8 mouse cellular contexts compared by ENCODE assay signal in the genomic region with DNA sequence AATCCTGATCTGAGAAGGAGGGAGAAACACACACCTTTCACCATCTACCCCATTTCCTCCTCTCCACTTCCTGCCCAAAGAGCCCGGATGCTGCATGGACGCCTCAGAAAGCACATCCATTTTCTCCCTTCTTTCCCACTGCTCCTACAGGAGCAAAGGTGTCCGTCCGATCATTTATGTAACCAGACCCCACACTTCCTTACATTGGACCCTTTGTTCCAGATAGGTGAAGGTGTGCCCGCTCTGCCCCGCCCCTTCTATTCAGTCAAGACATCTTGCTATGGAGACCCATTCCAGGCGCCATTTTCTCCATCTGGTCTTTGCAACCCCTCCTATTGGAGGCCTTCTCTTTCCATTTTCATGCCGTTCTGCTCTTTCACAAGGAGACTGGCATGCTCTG. TPM values are rescaled to one million over a fixed set of nuclear protein-coding genes. Genes with fewer than 3 reads are reported as not detected.
DNase-seq lines count a peak whose midpoint lies in the region; ATAC-seq and TF ChIP-seq lines count a peak whose summit lies in the region.

No protein-coding gene starts in this region.

- DNase-seq in heart, embryonic 10.5 days (ENCODE audit: low spot score) = no peak
- no peak for DNase-seq in heart, postnatal 4 days
- no peak for DNase-seq in G1E (ENCODE audit: low spot score)
- peak; percentile 62 for DNase-seq in hindbrain, embryonic 11.5 days (ENCODE audit: low spot score)
- no peak for DNase-seq in gastrocnemius, postnatal 4 days (ENCODE audit: low spot score in 2 of 2)
- DNase-seq in thymus, postnatal 10 days (ENCODE audit: low spot score in 2 of 2) = no peak
- no peak for DNase-seq in left cerebral cortex, adult 2 months (ENCODE audit: extremely low spot score in 1 of 2, low spot score in 2 of 2)

- peaks cover 10% of the 10 kb centered on the region; the same call in 1 of the 2 replicates for H3K36me3 ChIP-seq in heart, embryonic 10.5 days
- peaks cover 43% of the 10 kb centered on the region for H3K36me3 ChIP-seq in G1E (replicated peaks)
- H3K36me3 ChIP-seq in hindbrain, embryonic 11.5 days (ENCODE audit: control insufficient read depth, insufficient read depth, low read length) = no peaks in the 10 kb centered on the region
- no peaks in the 10 kb centered on the region for H3K36me3 ChIP-seq in midbrain, embryonic 13.5 days

- 51% methylated on average over 8 of the region's 8 CpGs for WGBS in heart, embryonic 10.5 days
- WGBS in hindbrain, embryonic 11.5 days = 48% methylated on average over 8 of the region's 8 CpGs
- WGBS in midbrain, embryonic 13.5 days = 53% methylated on average over 8 of the region's 8 CpGs

- H3K27ac ChIP-seq in heart, embryonic 10.5 days = peak overlapping the region; percentile 93
- H3K27ac ChIP-seq in hindbrain, embryonic 11.5 days (ENCODE audit: low read depth, low read length) = peak overlapping the region; percentile 72
- peak overlapping the region; percentile 81 for H3K27ac ChIP-seq in midbrain, embryonic 13.5 days
- H3K27ac ChIP-seq in left cerebral cortex, adult 2 months = no peak overlapping the region

- TF ChIP-seq CTCF in G1E (IDR thresholded peaks at IDR 0.05; ENCODE audit: low read depth, low read length) = no peak
- TF ChIP-seq CTCF in left cerebral cortex, adult 2 months (IDR thresholded peaks at IDR 0.05) = no peak

- H3K4me1 ChIP-seq in heart, embryonic 10.5 days = peaks cover 39% of the 10 kb centered on the region
- peaks cover 30% of the 10 kb centered on the region for H3K4me1 ChIP-seq in G1E (ENCODE audit: insufficient read depth, low read depth, low read length)
- peaks cover 5% of the 10 kb centered on the region; the same call in 1 of the 2 replicates for H3K4me1 ChIP-seq in hindbrain, embryonic 11.5 days (replicated peaks; ENCODE audit: control insufficient read depth, insufficient read depth, low read length)
- H3K4me1 ChIP-seq in midbrain, embryonic 13.5 days (replicated peaks) = peaks cover 63% of the 10 kb centered on the region

- H3K27me3 ChIP-seq in heart, embryonic 10.5 days (ENCODE audit: insufficient read depth, poor library complexity, severe bottlenecking) = peaks cover 26% of the 10 kb centered on the region
- H3K27me3 ChIP-seq in G1E (ENCODE audit: insufficient read depth, low read length) = no peaks in the 10 kb centered on the region
- H3K27me3 ChIP-seq in hindbrain, embryonic 11.5 days (ENCODE audit: control insufficient read depth, insufficient read depth, low read length) = peaks cover 10% of the 10 kb centered on the region
- peaks cover 31% of the 10 kb centered on the region for H3K27me3 ChIP-seq in midbrain, embryonic 13.5 days

- H3K9ac ChIP-seq in hindbrain, embryonic 11.5 days (ENCODE audit: low read depth, low read length) = peak overlapping the region; percentile 91
- peak overlapping the region; percentile 81 for H3K9ac ChIP-seq in midbrain, embryonic 13.5 days (replicated peaks)

- peak overlapping the region; percentile 71 for H3K4me3 ChIP-seq in heart, embryonic 10.5 days
- peak overlapping the region; percentile 78 for H3K4me3 ChIP-seq in G1E (ENCODE audit: low read depth, low read length)
- H3K4me3 ChIP-seq in hindbrain, embryonic 11.5 days (ENCODE audit: low read depth, low read length) = peak overlapping the region; percentile 70
- H3K4me3 ChIP-seq in midbrain, embryonic 13.5 days (replicated peaks) = peak overlapping the region; percentile 70
- H3K4me3 ChIP-seq in left cerebral cortex, adult 2 months = no peak overlapping the region

- ATAC-seq in G1E (ENCODE audit: extremely low read depth, insufficient number of reproducible peaks, low FRiP score, poor library complexity, severe bottlenecking) = no peak
- no peak for ATAC-seq in hindbrain, embryonic 11.5 days (ENCODE audit: low FRiP score)
- ATAC-seq in midbrain, embryonic 13.5 days = no peak

- intact Hi-C loops in left cerebral cortex, adult 2 months (cut with DNase I) = no loop called here

- peak overlapping the region; percentile 36 for H3K4me2 ChIP-seq in hindbrain, embryonic 11.5 days (replicated peaks; ENCODE audit: low read depth, low read length)
- H3K4me2 ChIP-seq in midbrain, embryonic 13.5 days (replicated peaks) = peak overlapping the region; percentile 61

- H3K9me3 ChIP-seq in heart, embryonic 10.5 days = peaks cover 40% of the 10 kb centered on the region
- H3K9me3 ChIP-seq in G1E (replicated peaks) = peaks cover 37% of the 10 kb centered on the region
- H3K9me3 ChIP-seq in hindbrain, embryonic 11.5 days (ENCODE audit: control insufficient read depth, low read length) = peaks cover 16% of the 10 kb centered on the region
- H3K9me3 ChIP-seq in midbrain, embryonic 13.5 days = peaks cover 49% of the 10 kb centered on the region

RNA-seq across cellular contexts. Expression of a gene that starts 10.3 kb away (rescaled TPM):
- polyA plus RNA-seq in heart, embryonic 10.5 days (2016; fragmentation: Nextera tagmentation; extraction: Ambion mirVana) = 964 and 1,128 TPM in 2 replicates
- 1,000 to 10,000 TPM; 1,794 to 1,822 TPM for total RNA-seq in heart, postnatal 4 days (2021)
- total RNA-seq in G1E (2014; fragmentation: Nextera tagmentation) = 1,040 and 1,097 TPM in 2 replicates
- 452 and 490 TPM in 2 replicates for total RNA-seq in G1E (2017)
- 935 and 1,094 TPM in 2 replicates for polyA plus RNA-seq in G1E (2012)
- polyA plus RNA-seq in hindbrain, embryonic 11.5 days (2014; fragmentation: Nextera tagmentation; extraction: Ambion mirVana) = 1,233 and 1,244 TPM in 2 replicates
- polyA plus RNA-seq in midbrain, embryonic 13.5 days (2015; fragmentation: Nextera tagmentation; extraction: Ambion mirVana) = 1,084 and 1,205 TPM in 2 replicates
- 1,000 to 10,000 TPM; 3,196 to 3,475 TPM for total RNA-seq in gastrocnemius, postnatal 4 days (2021)
- total RNA-seq in left cerebral cortex, adult 2 months (2021) = 1,000 to 10,000 TPM; 1,778 to 1,853 TPM

RNA-seq across cellular contexts. Expression of a gene that starts 52.1 kb away (rescaled TPM):
- polyA plus RNA-seq in heart, embryonic 10.5 days (2016; fragmentation: Nextera tagmentation; extraction: Ambion mirVana) = 7.1 and 20.6 TPM in 2 replicates
- total RNA-seq in heart, postnatal 4 days (2021) = 1 to 10 TPM; 2.2 to 3.4 TPM
- total RNA-seq in G1E (2014; fragmentation: Nextera tagmentation) (not detected in 2 replicates), G1E (2017) (8.6 and 9.0 TPM in 2 replicates)
- 0.99 and 1.3 TPM in 2 replicates for polyA plus RNA-seq in G1E (2012)
- 17.6 and 22.8 TPM in 2 replicates for polyA plus RNA-seq in hindbrain, embryonic 11.5 days (2014; fragmentation: Nextera tagmentation; extraction: Ambion mirVana)
- 8.8 and 10.5 TPM in 2 replicates for polyA plus RNA-seq in midbrain, embryonic 13.5 days (2015; fragmentation: Nextera tagmentation; extraction: Ambion mirVana)
- total RNA-seq in gastrocnemius, postnatal 4 days (2021) = 1 to 10 TPM; 4.8 to 6.4 TPM
- 1 to 10 TPM; 2.3 to 2.8 TPM for total RNA-seq in left cerebral cortex, adult 2 months (2021)
